Mouse (Mus musculus) 3134 (cell line): ENCODE results near the gene Elovl7.

Source experiments
- DNase-seq: peaks from one replicate; pipeline ENCODE4 v3.0.0-alpha.2; 2011; ENCODE audit warnings: low spot score; ENCODE audit not compliant: insufficient read length; ENCODE audit errors: extremely low read depth

The Elovl7 gene

GRCm38 (mm10) chr13:108240012-108240411 lies 25.8 kb downstream of the Elovl7 start:
- DNase-seq = no peak

GRCm38 (mm10) chr13:108241715-108242114 lies 27.5 kb downstream of the Elovl7 start:
- DNase-seq = no peak

GRCm38 (mm10) chr13:108245086-108245697 lies 31.0 kb downstream of the Elovl7 start:
- DNase-seq = no peak

GRCm38 (mm10) chr13:108251106-108251505 lies 36.9 kb downstream of the Elovl7 start:
- DNase-seq = no peak

- DNase-seq = no peak
These were observed 39.8 kb downstream of the Elovl7 start for GRCm38 (mm10) chr13:108253977-108254376.

GRCm38 (mm10) chr13:108263042-108263441 lies 48.8 kb downstream of the Elovl7 start:
- DNase-seq = peak; percentile 6

- DNase-seq = peak; percentile 26
These were observed 51.2 kb downstream of the Elovl7 start for GRCm38 (mm10) chr13:108265394-108265793.

GRCm38 (mm10) chr13:108267841-108268634 lies 53.8 kb downstream of the Elovl7 start:
- DNase-seq = no peak

- DNase-seq = no peak
These were observed 57.4 kb downstream of the Elovl7 start for GRCm38 (mm10) chr13:108271458-108272148.

GRCm38 (mm10) chr13:108272332-108272731 lies 58.1 kb downstream of the Elovl7 start:
- no peak for DNase-seq

GRCm38 (mm10) chr13:108273034-108273433 lies 58.8 kb downstream of the Elovl7 start:
- no peak for DNase-seq

- no peak for DNase-seq
These were observed 59.3 kb downstream of the Elovl7 start for GRCm38 (mm10) chr13:108273456-108273855.

GRCm38 (mm10) chr13:108276561-108276960 lies 62.4 kb downstream of the Elovl7 start:
- no peak for DNase-seq

GRCm38 (mm10) chr13:108277320-108277719 lies 63.1 kb downstream of the Elovl7 start:
- DNase-seq = no peak

GRCm38 (mm10) chr13:108278592-108278991 lies 64.4 kb downstream of the Elovl7 start:
- DNase-seq = no peak

GRCm38 (mm10) chr13:108284312-108284711 lies 70.1 kb downstream of the Elovl7 start:
- no peak for DNase-seq

- no peak for DNase-seq
These were observed 73.7 kb downstream of the Elovl7 start for GRCm38 (mm10) chr13:108287953-108288352.

GRCm38 (mm10) chr13:108289436-108289835 lies 75.2 kb downstream of the Elovl7 start:
- DNase-seq = no peak

- no peak for DNase-seq
These were observed 76.1 kb downstream of the Elovl7 start for GRCm38 (mm10) chr13:108290314-108290713.

GRCm38 (mm10) chr13:108297350-108298093 lies 83.3 kb downstream of the Elovl7 start:
- DNase-seq = no peak

GRCm38 (mm10) chr13:108298241-108298640 lies 84.0 kb downstream of the Elovl7 start:
- no peak for DNase-seq
